Mouse (Mus musculus): Measurements from ENCODE around the gene Fam129c. TPM values are rescaled to one million over a fixed set of nuclear protein-coding genes. Genes with fewer than 3 reads are reported as not detected.

The Fam129c gene
- total RNA-seq, 2 experiments from 2014 or later = 3.8 TPM

- H3K4me3 ChIP-seq = no peak overlapping the region
- no peak for TF ChIP-seq CTCF (conservative IDR thresholded peaks at IDR 0.05)
- DNase-seq (ENCODE audit: low spot score in 2 of 2) = no peak
- no peak overlapping the region for H3K27ac ChIP-seq
Observed at GRCm38 (mm10) chr8:71598841-71599240, 1.4 kb downstream of the Fam129c start.

GRCm38 (mm10) chr8:71601939-71602665 is 4.7 kb downstream of the Fam129c start:
- no peak for TF ChIP-seq CTCF (conservative IDR thresholded peaks at IDR 0.05)
- peak overlapping the region; percentile 30; the same call in 1 of the 2 replicates for H3K4me3 ChIP-seq

DNA sequence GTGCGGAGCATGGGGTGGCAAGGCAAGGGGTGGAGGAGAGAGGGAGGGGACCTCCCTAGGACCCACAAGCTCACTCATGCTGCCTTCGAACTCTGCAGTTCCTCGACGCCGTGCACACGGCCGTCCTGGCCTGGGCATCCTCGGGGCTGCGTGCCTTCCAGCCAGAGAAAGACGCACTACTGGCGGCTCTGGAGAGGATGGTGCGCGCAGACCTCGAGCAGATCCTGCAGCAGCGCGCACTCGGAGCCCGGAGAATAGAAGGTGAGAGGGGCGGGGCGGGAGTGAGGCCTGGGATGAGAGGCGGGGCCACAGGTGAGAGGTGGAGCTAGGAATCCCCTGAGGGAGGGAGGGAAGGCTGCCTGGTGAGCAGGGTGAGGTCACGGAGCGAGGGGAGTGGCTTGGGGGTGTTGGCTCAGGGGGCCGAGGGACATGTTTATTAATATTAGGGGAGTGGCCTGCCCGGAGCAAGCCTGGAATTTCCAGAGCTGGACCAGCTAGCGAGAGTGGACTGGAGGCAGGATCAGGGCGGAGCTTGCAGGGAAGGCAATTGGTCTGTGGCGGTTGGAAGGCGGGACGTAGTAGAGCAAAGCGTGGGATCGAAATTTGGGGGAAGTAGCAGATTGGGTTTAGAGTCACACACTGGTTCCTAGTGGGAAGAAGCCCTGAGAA is 5.4 kb downstream of the Fam129c start:
- Histone ChIP-seq H3K27ac (no peak overlapping the region), H3K4me3 (peak overlapping the region; percentile 30; the same call in 1 of the 2 replicates)
- TF ChIP-seq CTCF (conservative IDR thresholded peaks at IDR 0.05) = no peak
- peak; percentile 47 to 68 for DNase-seq (ENCODE audit: low spot score in 2 of 2)

More at GRCm38 (mm10) chr8:71601939-71602665, 4.7 kb downstream of the Fam129c start:
- no peak for DNase-seq (ENCODE audit: low spot score in 2 of 2)
- H3K27ac ChIP-seq = no peak overlapping the region

- no peak for DNase-seq (ENCODE audit: low spot score in 2 of 2)
- no peak for TF ChIP-seq CTCF (conservative IDR thresholded peaks at IDR 0.05)
- no peak overlapping the region for H3K4me3 ChIP-seq
- H3K27ac ChIP-seq = no peak overlapping the region
Observed at GRCm38 (mm10) chr8:71604021-71604420, 6.6 kb downstream of the Fam129c start.

GRCm38 (mm10) chr8:71610822-71611651 is 13.6 kb downstream of the Fam129c start, which contains the start of gene Colgalt1:
Gene Colgalt1 (plus strand): TSS chr8:71610998.
- peak within 1 kb of the TSS; percentile 94 for H3K4me3 ChIP-seq
- TF ChIP-seq CTCF (conservative IDR thresholded peaks at IDR 0.05) = peak; percentile 65
- peak; percentile 94 to 99 for DNase-seq (ENCODE audit: low spot score in 2 of 2)

DNA sequence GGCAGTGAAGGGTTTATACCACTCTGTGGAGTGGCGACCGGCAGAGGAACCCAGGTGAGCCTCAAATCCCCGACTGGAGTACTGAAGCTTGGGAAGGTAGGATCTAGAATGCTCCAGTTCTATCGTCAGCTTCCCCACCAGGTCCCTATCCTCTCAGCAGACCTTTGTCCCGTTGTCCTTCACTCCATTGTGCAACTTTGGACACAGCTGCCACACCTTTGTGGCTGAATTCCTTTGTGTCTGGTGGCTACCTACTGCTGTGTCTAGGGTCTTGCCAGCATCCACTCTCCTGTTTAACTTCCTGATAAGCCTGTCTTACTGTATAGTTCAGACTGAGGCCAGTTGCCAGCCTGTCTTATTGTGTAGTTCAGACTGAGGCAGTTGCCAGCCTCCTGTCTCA is 14.7 kb downstream of the Fam129c start:
- peak overlapping the region; percentile 94 for H3K4me3 ChIP-seq
- H3K27ac ChIP-seq = peak overlapping the region; percentile 95
- DNase-seq (ENCODE audit: low spot score in 2 of 2) = no peak
- no peak for TF ChIP-seq CTCF (conservative IDR thresholded peaks at IDR 0.05)

More at GRCm38 (mm10) chr8:71610822-71611651, 13.6 kb downstream of the Fam129c start, which contains the start of gene Colgalt1:
- H3K27ac ChIP-seq = peak within 1 kb of the TSS; percentile 95

- no peak for DNase-seq (ENCODE audit: low spot score in 2 of 2)
- no peak overlapping the region for H3K4me3 ChIP-seq
- no peak overlapping the region for H3K27ac ChIP-seq
- TF ChIP-seq CTCF (conservative IDR thresholded peaks at IDR 0.05) = no peak; the same call in 1 of the 2 replicates
Observed at GRCm38 (mm10) chr8:71613418-71613817, 16.0 kb downstream of the Fam129c start.

DNA sequence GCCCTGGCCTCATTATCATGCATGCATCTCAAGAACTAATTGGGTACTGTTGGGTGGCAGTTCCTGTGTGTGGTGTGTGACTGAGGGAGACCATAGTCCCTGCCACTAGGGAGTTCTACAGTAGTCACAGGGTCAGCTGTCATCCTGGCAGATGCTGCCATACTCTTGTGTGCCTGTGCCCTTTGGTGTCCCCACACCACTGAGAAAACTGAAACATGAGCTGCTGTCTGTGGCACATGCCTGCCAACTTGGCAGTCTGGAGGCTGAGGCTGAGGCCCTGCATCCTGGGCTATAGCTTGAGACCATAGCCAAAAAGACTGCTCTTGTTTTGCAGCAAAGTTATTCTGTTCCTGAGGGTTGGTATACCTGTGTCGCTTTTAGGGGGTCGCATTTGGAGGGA is 22.3 kb downstream of the Fam129c start:
- Histone ChIP-seq H3K27ac (no peak overlapping the region), H3K4me3 (no peak overlapping the region)
- no peak for TF ChIP-seq CTCF (conservative IDR thresholded peaks at IDR 0.05)
- no peak for DNase-seq (ENCODE audit: low spot score in 2 of 2)

DNA sequence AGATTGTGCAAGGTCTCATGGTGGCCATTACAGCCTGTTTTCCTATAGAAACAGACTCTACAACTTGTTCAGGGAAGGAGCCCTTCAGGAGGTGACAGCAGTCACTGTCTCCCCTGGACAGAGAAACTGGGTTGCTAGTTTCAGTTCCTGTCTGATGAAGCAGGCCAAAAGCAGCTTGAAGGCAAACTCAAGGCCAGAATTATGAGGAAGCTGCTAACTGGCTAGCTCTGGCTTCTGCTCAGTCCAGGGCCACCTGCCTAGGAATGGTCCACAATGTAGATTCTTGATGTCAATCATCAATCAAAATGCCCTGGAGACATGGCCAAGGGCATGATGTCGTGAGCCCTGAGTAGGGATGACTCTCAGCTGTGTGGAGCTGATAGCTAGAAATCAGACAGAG is 27.6 kb downstream of the Fam129c start:
- no peak overlapping the region for H3K4me3 ChIP-seq

DNA sequence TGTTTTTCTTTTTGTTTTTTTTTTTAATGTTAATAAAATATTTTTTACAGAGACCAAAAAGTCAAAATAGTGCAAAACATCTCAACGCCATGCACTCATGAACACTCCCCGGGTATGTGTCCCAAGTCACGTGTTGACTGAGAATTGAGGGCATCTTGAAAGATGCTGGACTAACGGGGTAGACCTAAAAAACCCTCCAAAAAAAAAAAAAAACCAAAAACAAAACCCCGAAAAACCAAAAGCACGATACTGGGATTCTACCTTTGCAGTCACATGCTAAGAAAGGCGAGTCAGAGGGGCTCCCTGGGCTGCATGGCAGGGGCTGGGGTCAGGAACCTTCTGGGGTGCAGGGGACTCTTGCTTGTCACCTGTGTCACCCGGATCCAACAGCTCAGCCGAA is 29.3 kb downstream of the Fam129c start:
- Histone ChIP-seq H3K27ac (peak overlapping the region; percentile 52; the same call in 1 of the 2 replicates), H3K4me3 (no peak overlapping the region)
- no peak for DNase-seq (ENCODE audit: low spot score in 2 of 2)
- no peak for TF ChIP-seq CTCF (conservative IDR thresholded peaks at IDR 0.05)

More for the DNA sequence above, 27.6 kb downstream of the Fam129c start:
- H3K27ac ChIP-seq = peak overlapping the region; percentile 51
- no peak for TF ChIP-seq CTCF (conservative IDR thresholded peaks at IDR 0.05)
- no peak for DNase-seq (ENCODE audit: low spot score in 2 of 2)

DNA sequence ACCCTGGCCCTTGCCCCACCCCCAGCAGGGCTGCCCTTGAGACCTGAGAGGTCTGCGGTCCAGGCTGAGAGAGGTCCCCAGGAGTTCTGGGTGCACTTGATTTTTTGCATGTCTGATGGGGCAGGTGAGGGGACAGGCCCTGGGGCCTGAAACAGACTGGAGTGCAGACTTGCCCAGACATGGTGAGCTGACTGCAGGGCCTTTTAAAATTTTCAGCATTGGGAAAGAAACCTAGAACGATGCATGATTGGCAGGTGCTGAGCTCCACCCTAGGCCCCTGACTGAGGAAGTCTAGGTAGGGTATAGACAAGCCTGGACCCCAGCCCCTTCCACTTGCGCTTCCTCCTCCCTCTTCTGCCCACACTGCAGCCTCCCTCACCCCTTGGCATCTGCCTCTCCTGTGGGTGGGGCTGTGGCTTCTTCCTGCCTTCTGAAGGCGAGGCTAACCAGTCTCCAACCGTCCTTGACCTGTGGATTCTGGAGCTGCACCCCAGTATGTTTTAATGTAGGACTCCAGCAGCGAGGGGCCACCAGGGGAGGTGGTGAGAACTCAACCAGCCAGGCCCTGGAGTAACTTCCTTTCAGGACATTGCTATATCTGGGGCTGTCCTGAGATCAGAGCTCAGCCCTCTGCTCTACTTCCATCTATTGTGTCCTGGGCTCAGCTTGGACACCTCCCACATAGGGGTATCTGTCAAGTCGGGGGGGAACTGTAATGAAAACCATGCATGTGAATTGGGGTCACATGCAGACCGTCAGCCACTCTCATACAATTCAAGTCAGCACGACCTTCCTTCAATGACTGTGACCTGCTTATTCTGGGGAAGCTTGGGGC is 30.0 kb downstream of the Fam129c start:
- Histone ChIP-seq H3K27ac (peak overlapping the region; percentile 52; the same call in 1 of the 2 replicates), H3K4me3 (no peak overlapping the region)
- 0 out of 2 replicates have a peak, but pooled peaks have one; percentile 8 for TF ChIP-seq CTCF (conservative IDR thresholded peaks at IDR 0.05)
- DNase-seq (ENCODE audit: low spot score in 2 of 2) = no peak
